Mouse (Mus musculus) urinary bladder, adult 2 months (tissue): Measurements from ENCODE around the gene Il2rb. TPM values are rescaled to one million over a fixed set of nuclear protein-coding genes. Genes with fewer than 3 reads are reported as not detected.

ENCODE experiments used
- DNase-seq: peaks from one replicate; pipeline ENCODE4 v3.0.0; 2022; ENCODE audit warnings: low spot score
- polyA plus RNA-seq: library from polyadenylated mRNA; depleted of rRNA; stranded (reverse); fragments of >200 nt; gene quantifications from 2 replicates; pipeline ENCODE4 v1.2.3, GENCODE M21; 2012

Il2rb gene
- polyA plus RNA-seq, 1 experiment = 3.6 TPM

- no peak for DNase-seq
Measured at GRCm38 (mm10) chr15:78481448-78482000, 13.5 kb downstream of the Il2rb start.

GRCm38 (mm10) chr15:78480991-78481390 lies 14.1 kb downstream of the Il2rb start:
- DNase-seq = no peak

GRCm38 (mm10) chr15:78480111-78480510 lies 15.0 kb downstream of the Il2rb start:
- DNase-seq = no peak

- DNase-seq = no peak
Measured at GRCm38 (mm10) chr15:78479470-78479869, 15.6 kb downstream of the Il2rb start.

- DNase-seq = no peak
Measured at GRCm38 (mm10) chr15:78478073-78478472, 17.0 kb downstream of the Il2rb start.

- no peak for DNase-seq
Measured at GRCm38 (mm10) chr15:78476878-78477277, 18.2 kb downstream of the Il2rb start.

GRCm38 (mm10) chr15:78475604-78476031 lies 19.5 kb downstream of the Il2rb start:
- no peak for DNase-seq

GRCm38 (mm10) chr15:78473442-78473841 lies 21.6 kb downstream of the Il2rb start:
- no peak for DNase-seq

GRCm38 (mm10) chr15:78471902-78472301 lies 23.2 kb downstream of the Il2rb start:
- DNase-seq = no peak

GRCm38 (mm10) chr15:78470495-78471276 lies 24.4 kb downstream of the Il2rb start:
- no peak for DNase-seq

GRCm38 (mm10) chr15:78468379-78468937 lies 26.6 kb downstream of the Il2rb start, which contains the start of gene Tmprss6:
TSS of gene Tmprss6 (minus strand) at chr15:78468634.
- DNase-seq = no peak

GRCm38 (mm10) chr15:78467570-78467969 lies 27.5 kb downstream of the Il2rb start:
- no peak for DNase-seq

- no peak for DNase-seq
Measured at GRCm38 (mm10) chr15:78466809-78467208, 28.3 kb downstream of the Il2rb start.

- no peak for DNase-seq
Measured at GRCm38 (mm10) chr15:78462981-78463380, 32.1 kb downstream of the Il2rb start.

GRCm38 (mm10) chr15:78457193-78457592 lies 37.9 kb downstream of the Il2rb start:
- no peak for DNase-seq

GRCm38 (mm10) chr15:78456051-78456450 lies 39.0 kb downstream of the Il2rb start:
- DNase-seq = no peak

GRCm38 (mm10) chr15:78455168-78455567 lies 39.9 kb downstream of the Il2rb start:
- DNase-seq = no peak

- no peak for DNase-seq
Measured at GRCm38 (mm10) chr15:78452929-78453328, 42.1 kb downstream of the Il2rb start.

- no peak for DNase-seq
Measured at GRCm38 (mm10) chr15:78451201-78451600, 43.9 kb downstream of the Il2rb start.

GRCm38 (mm10) chr15:78450419-78450768 lies 44.7 kb downstream of the Il2rb start:
- DNase-seq = no peak

GRCm38 (mm10) chr15:78449694-78450418 lies 45.2 kb downstream of the Il2rb start:
- no peak for DNase-seq

GRCm38 (mm10) chr15:78449131-78449530 lies 45.9 kb downstream of the Il2rb start:
- DNase-seq = no peak
